Mouse (Mus musculus) erythroblast, adult 5-6 weeks (primary cell): Measurements from ENCODE around the gene Scfd2. TPM values are rescaled to one million over a fixed set of nuclear protein-coding genes. Genes with fewer than 3 reads are reported as not detected.

Experiments
- ATAC-seq: replicated peaks from 2 replicates; pipeline ENCODE4 v1.8.0; 2016; ENCODE audit warnings: moderate number of reproducible peaks, mild to moderate bottlenecking, moderate TSS enrichment, inconsistent platforms; ENCODE audit not compliant: poor library complexity, low FRiP score, severe bottlenecking
- total RNA-seq, 2 experiments: library from RNA; stranded (forward) in 1 of 2; stranded (reverse) in 1 of 2; fragments of 150-400 nt in 1 of 2; fragments of 200-764, 138-1000 nt in 1 of 2; gene quantifications; 2 replicates each; pipeline versions ENCODE4 v1.2.3 to v1.2.4; 2015 to 2017; ENCODE audit warnings: low replicate concordance in 2 of 2

The Scfd2 gene
- total RNA-seq, 2 experiments from 2014 or later = 1.8 to 3.5 TPM

DNA sequence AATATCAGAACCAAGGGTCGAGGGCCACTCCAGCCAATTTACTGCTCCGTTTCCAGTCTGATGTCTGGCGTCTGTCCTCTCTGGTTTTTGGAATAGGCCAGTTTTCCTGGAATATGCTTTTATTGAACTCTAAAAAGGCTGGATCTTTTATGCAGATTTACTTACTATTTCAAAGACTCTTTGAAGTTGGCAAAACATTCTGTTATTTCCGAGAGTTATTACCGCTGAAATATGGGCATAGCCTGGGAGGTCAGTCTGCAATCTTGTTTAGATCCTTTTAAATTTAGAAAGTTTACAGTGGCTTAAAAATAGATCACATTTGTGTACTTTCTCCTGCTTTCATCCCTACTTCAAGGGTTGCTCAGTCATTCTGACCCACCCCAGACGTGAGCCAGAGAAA is 307.1 kb downstream of the Scfd2 start:
- no peak for ATAC-seq

DNA sequence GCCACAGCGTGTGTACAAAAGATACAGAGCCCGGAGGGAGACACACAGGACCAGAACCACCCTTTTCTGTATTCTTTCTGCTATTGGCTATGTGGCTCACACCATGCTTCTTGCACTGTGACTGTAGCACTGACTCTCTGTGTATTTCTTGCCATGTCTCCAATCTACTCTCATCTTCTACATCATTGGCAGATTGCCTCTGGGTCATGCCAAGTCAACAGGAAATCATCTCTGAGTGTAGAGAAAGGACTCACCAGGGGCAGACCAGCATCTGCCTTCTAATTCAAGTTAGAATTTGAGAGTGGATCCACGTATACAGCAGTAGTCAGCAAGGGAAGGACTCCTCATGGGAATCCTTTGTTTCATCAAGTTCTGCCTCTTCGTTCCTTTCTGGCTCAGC is 308.9 kb downstream of the Scfd2 start:
- ATAC-seq = no peak

DNA sequence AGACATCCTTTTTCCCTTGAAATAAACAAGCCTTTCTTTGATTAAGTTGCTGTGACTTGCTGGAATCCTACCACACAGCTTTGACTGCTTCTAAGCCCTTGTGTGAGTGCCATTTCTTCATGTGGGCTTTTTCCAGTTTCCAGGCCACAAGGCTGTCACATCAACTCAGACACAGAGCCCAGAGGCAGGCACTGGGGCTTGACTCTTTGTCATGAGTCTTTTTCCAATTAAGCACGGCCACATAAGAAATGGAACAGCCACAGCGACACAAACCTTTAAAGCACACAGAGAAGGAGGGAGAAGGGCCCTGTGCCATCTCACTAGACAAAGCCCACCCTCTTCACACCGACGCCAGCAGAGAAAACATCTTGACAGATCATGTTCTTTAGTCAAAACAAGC is 313.0 kb downstream of the Scfd2 start:
- no peak for ATAC-seq

DNA sequence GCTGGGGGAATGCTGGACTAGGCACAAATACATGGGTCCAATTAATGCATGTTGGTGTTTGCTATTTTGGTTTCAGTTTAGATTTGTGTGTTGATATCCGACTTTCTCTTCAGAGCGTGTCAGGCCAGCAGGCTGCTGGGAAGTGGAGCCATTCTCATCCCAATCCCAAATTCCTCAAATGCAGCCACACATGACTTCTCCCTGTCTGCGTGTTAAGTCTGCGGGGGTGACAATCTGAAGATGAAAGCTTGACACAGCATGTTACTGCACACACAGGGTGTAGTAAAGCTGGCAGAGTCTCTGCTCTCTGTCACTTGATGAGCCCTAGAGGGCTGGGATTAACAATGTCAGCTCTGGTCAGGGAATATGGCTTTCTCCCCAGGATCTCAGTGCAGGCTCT is 316.4 kb downstream of the Scfd2 start:
- no peak for ATAC-seq

DNA sequence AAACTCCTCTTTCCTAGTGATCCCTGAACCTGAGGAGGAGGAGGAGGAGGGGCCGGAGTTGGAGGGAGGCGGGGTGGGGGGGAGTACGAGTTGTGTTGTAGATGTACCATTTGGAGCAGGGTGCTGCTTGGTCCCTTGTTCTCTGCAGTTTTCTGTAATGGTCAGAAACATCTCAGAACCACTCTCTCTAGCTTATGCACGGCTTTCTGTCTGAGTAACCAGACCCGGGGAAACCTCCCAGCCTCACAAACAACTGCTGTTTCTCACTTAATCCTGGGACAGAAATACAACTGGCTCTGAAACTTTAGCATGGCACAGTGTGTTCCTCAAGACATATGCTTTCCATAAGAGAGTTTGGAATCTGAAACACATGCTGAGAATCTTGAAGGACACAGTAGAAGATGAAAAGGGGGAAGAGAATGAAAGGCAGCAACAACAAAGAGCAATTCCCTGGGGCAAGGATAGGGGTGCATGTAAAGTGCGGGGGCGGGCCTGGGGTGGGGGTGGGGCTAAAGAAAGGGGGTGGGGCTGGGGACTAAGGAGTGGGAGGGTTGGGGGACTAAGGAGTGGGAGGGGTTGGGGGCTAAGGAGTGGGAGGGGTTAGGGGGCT is 317.0 kb downstream of the Scfd2 start:
- ATAC-seq = no peak

DNA sequence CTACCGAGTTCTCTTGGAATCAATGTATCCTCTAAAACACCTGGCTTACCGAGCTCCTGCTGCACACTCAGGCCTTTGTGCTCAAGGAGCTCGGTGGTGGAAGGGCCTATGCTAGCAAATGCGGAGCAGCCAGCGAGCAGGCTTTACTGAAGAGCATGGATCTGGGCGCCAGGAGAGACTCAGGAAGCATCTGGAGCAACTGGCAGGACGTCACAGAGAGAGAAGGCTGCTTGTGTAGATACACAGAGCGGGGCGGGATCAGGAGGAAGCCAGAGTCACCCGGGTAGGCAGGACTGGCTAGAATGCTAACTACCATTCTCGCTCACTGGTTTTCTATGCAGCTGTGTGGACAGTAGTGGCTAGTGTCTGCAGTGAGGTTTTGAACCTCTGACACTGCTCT is 320.2 kb downstream of the Scfd2 start:
- no peak for ATAC-seq

DNA sequence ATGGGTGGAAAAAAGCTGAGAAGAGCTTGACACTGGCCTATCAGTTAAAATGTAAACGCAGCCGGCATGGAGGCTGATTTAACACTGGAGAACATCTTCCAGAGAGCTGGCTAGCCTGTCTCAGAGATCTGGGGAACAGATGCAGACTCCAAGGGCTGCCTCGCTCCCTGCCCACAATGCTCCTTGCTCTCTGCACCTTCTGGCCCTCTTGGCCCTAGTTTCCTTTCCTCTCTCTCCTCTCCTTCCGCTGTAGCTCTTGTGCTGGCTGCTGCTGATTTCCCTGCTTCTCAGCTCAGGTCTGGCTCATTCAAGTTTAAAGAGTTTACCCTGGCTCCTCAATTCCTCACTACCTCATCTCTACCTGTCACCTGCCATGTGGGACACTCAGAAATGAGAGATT is 321.9 kb downstream of the Scfd2 start:
- no peak for ATAC-seq

DNA sequence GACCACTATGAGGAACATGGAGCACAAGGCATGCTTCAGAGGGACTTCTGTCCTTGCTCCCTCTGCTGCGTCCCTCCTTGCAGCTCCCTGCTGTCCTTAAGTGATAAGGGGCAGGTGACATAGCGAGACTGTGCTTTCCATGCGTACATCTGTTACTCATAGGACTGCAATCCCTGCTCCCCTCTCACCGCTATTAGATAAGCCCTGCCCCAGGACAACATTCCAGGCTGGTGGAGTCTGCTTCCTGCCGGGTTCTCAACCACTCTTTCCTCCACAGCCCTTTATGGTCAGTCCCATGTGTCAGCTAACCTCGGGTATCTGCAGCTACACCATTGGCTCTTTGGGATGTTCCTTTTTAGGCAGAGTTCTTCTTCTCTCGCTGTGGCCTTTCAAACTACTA is 323.1 kb downstream of the Scfd2 start:
- ATAC-seq = no peak

DNA sequence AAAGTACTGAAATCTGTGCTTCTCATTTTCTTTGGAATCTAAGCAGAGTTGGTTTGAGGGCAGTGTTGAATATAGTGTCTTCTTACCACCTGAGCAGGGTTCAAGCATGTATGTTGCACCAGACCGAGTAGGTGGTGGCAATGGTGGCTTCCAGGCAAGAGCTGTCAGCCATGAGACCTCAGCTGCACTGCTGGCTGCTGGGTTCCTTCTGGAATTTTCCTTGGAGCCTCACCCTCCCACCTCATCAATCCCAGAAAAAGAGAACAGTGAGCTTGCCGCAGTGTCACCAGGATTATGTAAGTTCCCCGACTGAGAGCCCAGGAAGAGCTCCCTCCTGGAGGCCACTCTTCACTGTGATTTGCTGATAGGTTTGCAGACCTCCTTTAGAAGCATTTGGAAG is 324.4 kb downstream of the Scfd2 start:
- ATAC-seq = no peak

DNA sequence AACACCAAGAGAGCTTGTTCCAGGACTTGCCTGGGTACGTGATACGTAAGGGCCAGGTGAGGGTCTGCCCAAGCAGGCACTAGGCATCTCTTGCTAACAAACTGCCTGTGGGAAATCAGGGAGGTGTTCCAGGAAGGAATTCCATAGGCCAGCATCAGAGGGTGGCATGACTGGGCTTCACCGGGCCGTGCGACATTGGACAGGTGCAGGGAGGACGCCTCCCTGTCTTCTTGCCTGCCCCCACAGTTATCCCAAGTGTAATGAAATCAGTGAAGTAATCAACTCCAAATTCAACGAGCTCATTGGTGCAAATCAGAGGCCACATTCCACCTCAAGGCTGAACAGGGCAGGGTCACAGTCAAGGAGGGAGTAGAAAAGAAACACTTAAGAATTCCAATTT is 324.9 kb downstream of the Scfd2 start:
- no peak for ATAC-seq

DNA sequence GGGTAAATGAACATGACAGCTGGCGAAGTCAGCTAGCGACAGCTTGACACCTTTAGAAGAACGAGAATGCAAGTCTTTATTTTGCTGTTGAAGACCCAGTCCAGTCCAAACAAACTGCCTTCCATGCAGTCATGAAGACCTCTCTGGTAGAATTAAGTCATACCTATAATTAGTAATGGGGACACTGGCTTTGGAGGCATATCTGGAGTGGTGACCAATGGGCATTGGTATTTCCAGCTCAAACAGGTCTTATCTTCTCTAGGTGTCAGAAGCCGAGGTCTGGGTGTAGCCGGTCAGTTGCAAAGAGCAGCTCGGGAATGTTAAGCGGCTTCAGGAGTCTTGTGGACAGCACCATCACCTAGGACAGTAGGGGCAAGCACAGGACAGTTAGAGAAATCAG is 325.5 kb downstream of the Scfd2 start:
- ATAC-seq = no peak

DNA sequence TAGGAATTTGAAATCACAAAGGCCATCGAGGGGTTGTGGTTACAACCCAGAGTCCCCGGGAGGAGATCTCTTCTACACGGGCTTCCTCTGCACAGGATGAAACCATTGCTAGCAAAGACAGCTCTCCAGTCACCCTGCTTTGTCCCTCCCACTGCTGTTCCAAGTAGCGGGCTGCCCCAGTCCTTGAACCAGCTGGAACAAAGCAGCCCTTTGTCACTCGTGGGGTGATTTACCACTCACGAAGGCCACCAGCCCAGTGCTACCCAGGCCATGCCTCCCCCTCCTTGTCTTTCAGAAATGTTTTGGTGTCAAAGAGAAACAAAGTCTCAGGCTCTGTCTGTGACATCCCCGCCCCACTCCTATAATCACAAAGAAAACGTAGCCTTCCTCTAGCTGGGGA is 326.1 kb downstream of the Scfd2 start:
- ATAC-seq = no peak

DNA sequence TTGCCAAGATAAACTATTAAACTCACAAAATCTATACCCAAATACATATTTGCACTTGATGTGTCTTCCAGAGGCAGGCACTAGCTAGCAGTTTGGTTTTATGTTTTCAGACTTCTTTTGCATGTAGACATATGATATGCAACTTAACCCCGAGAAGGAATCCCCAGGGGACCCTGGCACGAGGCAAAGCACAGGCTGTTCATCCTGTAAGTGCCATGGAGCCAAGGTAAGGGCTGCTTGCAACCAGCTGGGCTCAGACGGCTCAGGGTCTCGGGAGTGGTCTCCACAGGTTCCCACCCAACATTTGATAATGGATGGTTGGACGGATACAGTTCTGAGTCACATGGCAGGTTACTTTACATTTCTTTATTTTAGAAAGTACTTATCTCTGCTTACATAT is 327.1 kb downstream of the Scfd2 start:
- ATAC-seq = no peak

DNA sequence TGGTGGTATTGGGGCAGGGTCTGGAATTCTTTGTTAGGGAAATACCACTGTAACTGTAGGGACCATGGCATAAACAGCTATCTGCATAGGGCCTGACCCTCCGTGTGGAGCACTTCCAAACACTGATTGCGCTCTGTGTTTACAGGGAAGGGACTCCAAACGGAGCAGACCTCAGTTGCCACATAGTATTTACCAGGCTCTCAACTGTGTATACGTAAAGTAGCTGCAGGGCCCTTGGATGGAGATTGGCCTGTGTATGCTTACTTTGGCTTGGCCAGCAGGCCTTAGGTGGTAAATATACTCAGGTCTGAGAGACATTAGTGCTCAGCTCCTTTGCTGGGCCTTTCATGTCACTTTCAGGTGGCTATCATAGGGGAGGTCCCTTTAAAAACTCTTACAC is 329.0 kb downstream of the Scfd2 start:
- no peak for ATAC-seq

DNA sequence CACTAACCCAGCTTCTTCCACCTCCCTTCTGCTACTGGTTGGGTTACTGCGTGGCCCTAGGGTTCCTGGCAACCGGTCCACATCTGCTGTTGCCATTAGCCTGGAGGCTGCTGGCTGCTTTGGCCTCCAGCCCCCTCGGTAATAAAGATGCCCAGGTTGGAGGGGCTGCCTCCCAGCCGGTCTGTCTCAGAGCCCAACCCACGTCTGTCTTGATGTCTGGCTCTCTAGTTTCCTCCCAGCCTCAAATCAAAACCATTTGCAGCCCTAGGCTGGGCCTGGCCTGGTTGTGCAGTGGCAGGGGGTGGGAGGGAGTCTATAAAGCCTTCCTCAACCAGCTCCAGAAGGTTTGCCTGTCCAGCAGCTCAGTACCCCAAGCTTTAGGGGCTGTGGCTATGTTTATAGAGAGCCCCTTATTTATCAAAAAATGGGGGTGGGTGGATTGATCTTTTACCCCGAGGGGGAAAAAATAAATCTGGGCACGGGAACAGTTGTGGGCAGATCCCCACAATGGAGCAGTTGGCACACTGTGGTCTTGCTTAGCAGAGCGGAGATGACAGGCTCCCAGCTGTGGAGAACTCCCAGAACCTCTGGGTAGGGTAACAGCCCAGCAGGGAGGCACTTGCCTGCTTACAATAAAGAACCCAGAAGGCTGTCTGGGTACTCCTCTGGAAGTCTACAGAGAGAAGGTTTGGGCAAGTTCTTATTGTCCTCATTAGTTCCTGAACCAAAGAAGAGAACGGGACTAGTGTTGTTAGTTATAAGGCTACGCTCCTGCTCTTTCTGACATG is 329.8 kb downstream of the Scfd2 start:
- no peak for ATAC-seq

DNA sequence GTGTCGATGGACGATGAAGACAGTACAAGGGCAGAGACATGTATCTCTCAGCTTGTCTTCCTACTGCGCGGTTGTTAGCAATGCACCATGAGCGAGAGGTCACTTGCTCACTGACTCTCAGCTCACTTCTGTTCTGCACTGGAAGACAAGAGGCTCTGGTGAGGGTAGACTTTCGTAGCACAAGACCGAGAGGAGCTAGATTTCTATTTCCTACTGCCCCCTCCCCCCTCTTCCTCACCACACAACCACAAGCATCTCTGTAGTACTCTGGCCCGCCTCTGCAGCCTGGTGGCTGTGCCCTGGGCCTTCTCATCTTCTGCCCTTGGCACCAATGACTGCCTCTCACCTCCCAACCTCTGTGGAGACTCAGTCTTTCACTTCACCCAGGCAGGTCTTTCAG is 331.1 kb downstream of the Scfd2 start:
- ATAC-seq = no peak

DNA sequence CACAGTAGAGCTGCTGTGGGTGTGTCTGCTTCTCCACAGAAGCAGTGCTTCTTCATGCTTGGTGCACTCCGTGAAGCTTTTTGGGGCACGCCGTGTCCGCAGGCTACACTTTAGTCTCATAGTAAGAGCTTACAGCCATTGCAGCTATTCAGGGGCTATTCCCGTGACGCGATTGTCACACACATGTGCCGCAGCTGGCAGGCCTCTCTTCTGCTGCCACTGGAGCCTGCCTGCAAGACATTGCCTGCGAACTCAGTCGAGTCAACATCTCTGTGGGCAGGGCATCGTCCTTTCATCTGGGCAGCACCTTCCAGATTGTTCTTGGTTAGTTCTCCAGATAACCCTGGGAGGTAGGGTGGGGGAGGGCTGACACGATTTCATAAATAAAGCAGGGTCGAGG is 331.8 kb downstream of the Scfd2 start:
- no peak for ATAC-seq

DNA sequence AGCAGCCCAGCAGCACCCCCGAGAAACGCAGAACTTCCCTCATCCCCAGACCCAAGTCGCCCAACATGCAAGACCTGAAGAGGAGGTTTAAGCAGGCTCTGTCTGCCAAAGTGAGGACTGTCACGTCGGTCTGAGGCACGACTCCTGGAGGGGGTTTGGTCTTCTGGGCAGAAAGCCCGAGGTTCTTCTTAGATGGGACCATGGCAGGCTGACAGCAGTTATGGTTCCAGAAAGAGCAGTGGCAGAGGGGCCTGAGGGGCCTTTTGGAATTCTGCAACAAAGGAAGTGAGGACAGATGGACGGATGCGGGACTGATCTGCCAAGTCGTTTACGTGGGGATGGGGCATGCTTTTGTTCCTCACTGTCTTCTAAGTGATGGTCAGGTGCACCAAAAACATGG is 333.1 kb downstream of the Scfd2 start:
- no peak for ATAC-seq

DNA sequence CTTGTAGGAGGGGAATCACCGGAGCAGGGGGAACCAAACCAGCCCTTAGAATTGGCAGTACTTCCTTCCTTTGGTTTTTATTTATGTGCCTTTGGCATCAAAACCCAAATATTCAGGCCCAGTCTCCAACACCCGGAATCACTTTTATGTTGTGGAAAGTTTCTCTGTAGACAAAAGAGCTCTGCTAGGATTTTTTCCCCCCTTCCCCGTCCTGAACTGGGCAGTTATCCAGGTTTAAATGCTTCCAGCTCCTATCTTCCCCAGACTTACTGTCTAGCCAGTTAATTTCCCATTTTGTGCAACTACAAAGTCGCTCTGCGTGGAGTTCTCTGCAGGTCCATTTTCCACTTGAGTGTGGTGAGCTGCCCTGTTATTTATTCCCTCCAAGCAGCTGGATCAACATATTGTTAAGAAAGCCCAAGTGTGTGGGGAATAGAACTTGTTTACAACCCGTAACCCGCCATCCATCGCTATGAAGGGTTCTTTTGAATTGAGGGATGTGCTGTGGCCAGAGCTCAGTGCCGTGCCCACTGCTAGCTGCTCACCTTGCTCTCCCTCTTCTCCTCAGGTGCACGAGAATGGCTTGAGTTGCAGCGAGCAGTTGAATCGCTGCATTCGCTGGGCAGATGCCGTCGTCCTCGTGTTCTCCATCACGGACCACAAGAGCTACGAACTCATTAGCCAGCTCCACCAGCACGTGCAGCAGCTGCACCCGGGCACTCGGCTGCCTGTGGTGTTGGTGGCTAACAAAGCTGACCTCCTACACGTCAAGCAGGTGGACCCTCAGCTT is 333.8 kb downstream of the Scfd2 start:
- no peak for ATAC-seq

DNA sequence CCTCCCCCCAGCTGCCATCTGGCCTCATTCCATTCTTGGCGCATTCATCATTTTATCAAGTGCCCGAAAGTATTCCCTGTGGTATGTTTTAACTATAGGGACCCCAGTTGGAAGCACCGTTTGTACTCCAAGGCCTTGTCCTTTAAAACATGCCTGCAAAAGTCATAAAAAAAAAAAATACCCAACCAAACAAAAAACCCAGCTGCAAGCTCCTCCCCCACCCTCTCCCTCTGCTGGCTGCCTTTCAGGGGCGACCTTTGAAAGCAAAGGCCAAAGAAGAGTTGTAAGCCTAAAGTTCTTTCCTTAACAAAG is 335.3 kb downstream of the Scfd2 start:
- ATAC-seq = no peak

DNA sequence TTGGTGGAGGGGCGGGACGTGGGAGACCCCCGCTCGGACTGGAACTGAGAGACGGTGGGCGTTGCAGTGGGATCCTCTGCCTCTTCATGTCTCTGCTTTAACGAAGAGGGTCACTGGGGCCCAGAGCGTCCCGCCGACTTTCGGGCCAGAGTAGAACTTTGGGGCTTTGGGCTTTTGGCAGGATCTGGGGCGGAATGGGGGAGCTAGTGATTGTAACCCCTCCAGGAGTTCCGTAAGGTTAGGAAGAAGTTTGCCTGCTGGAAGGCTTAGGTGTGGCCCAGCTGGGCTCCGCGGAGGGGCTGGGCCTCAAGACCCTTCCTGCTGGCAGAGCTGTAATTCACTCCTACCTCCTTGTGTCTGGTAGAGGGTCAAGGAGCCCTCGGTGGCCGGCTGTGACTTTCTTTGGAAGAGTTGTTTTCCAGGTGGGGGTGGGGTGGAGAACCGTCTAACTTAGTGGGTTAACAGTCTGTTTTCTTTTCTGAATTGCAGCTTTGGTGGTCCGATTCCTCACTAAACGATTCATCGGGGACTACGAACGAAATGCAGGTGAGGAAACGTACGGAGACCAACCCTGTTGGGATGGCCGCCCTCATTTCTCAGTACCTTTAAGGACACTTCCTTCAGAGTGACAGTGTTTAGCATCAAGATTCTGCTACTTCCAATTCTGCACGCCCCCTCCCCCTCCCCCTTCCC is 335.8 kb downstream of the Scfd2 start:
- ATAC-seq = no peak
